Mouse (Mus musculus): ENCODE results near the gene Tmem185b.
A peak's percentile ranks its signal among the peaks of the same experiment; 100 is the strongest.

The Tmem185b gene

GRCm38 (mm10) chr1:119525689-119526591, at the start of gene Tmem185b:
Gene Tmem185b, plus strand, starts transcription at chr1:119526160.
- DNase-seq: peak; percentile 98

DNA sequence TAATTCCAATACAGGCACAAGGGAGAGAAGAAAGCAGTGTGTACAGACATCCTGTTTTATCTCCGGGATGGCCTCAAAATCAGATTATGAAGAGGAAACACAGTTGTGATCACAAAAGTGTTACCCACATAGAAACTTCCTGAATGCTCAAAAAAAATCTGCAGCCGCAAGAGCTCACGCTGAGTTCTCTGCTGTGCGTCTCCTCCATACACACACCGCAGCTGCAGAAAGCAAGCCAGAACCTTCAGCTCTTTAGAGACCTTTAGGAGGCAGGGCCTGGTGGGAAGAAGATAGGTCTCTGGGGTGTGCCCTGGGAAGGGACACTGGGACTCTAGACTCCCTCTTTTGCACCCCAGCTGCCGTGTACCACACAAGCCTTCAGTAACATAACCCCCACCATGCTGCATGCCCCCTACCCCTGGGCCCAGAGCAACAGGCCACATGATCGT, 49.0 kb upstream of the Tmem185b start:
- no peak for DNase-seq

- no peak for DNase-seq
Measured at GRCm38 (mm10) chr1:119479641-119480040, 46.3 kb upstream of the Tmem185b start.

GRCm38 (mm10) chr1:119480678-119481077, 45.3 kb upstream of the Tmem185b start:
- DNase-seq: no peak

GRCm38 (mm10) chr1:119481205-119481932, 44.6 kb upstream of the Tmem185b start:
- peak in 1 of 2 experiments; percentile 24 for DNase-seq

DNA sequence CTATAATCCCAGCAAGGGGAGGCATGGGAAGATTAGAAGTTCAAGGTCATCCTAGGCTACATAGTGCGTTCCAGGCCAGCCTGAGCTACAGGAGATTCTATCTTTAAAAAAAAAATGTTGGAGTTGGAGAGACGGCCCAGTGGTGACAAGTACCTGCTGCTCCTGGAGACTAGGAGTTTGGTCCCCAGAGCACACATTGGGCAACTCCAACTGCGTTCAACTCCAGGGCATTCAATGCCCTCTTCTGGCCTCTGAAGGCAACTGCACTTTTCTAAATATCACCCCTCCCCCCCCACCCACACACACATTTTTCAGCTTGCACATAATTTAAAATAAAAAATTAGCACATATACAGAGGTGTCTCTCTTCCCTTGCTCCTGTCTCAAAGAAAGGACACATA, 43.1 kb upstream of the Tmem185b start:
- DNase-seq: no peak

DNA sequence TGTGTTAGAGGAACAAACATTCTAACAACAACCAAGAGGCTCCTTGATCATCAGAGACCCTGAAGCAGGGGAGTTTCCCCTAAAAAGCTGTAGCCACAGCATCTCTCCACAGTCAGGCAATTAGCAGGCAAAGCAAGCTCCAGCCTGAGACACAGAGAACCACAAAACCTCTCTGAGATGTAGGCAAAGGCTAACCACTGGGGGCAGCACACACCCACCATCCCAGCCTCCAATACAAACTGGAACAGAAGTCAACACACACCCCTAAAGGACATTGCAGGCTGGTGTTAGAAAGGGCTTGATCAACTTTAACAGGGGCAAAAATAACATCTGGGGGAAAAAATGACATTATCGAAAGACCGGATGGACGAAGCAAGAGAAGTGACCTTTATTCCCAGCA, 41.5 kb upstream of the Tmem185b start:
- DNase-seq: peak; percentile 60 to 69

- no peak for DNase-seq
Measured at GRCm38 (mm10) chr1:119485825-119486224, 40.1 kb upstream of the Tmem185b start.

DNA sequence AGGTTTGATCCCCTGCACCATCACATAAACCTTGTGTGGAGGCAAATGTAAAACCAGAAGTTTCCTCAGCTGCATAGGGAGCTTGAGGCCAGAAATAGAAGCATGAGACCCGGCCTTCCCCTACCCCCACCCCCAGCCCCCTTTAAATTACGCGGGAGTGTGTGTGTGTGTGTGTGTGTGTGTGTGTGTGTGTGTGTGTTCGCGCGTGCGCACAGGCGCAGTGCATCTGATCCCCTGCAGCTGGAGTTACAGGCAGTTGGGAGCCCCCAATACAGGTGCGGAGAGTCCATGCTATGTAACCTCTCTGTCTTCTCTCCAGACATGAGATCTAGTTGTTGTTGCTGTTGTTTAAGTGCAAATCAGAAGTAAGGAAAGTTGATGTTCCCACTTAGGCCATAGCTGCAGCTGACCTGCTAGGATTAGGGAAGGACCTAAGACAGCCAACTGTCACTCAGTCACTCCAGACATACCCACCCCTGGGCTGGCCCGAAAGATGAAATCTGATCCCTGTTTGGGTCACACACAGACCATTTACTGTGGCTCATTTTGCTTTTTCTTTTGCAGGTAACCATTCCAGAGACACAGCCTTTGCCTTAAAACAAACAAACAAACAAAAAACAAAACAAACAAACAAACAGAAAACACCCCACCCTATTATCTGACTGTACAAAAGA, 37.9 kb upstream of the Tmem185b start:
- DNase-seq: no peak

- no peak for DNase-seq
Measured at GRCm38 (mm10) chr1:119490765-119491164, 35.2 kb upstream of the Tmem185b start.

- peak; percentile 58 to 62 for DNase-seq
Measured at GRCm38 (mm10) chr1:119492097-119492496, 33.9 kb upstream of the Tmem185b start.

- no peak for DNase-seq
Measured at GRCm38 (mm10) chr1:119492505-119492904, 33.5 kb upstream of the Tmem185b start.

- peak; percentile 48 to 55 for DNase-seq
Measured at GRCm38 (mm10) chr1:119494024-119494711, 31.8 kb upstream of the Tmem185b start.

DNA sequence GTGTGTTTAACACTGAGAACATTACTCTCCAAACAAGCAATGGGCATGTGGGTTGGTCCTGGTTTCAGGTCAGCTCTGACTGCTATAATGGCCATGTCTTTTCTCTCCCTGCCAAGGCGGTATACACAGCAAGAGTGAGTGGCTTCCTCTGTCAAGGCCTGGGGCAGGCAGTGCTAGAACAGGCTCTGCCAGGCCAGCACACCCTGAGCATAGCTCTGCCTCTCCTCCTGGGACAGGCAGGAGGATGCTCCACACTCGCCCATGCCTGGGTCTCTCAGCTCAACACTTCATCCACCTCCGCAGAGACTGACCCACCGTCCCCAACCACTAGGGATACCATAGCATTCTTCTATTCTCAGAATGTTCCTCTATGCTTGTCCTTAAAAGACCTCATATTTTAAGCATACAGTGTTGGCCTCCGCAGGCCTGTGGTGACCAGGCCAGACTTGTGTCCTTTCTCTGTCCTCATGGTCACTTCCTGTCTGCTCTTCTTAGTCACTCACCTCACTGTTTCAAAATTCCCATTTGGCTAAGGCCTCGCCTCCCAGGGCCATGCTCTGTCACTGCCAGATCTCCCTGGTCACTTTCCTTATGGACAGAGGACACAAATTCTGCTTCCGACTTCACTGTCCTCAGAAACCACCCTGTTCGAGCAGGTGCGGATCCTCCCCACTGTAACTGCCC, 31.1 kb upstream of the Tmem185b start:
- peak; percentile 65 to 73 for DNase-seq

GRCm38 (mm10) chr1:119495396-119495775, 30.6 kb upstream of the Tmem185b start:
- DNase-seq: peak; percentile 91 to 92

- no peak for DNase-seq
Measured at GRCm38 (mm10) chr1:119497346-119498004, 28.5 kb upstream of the Tmem185b start.

DNA sequence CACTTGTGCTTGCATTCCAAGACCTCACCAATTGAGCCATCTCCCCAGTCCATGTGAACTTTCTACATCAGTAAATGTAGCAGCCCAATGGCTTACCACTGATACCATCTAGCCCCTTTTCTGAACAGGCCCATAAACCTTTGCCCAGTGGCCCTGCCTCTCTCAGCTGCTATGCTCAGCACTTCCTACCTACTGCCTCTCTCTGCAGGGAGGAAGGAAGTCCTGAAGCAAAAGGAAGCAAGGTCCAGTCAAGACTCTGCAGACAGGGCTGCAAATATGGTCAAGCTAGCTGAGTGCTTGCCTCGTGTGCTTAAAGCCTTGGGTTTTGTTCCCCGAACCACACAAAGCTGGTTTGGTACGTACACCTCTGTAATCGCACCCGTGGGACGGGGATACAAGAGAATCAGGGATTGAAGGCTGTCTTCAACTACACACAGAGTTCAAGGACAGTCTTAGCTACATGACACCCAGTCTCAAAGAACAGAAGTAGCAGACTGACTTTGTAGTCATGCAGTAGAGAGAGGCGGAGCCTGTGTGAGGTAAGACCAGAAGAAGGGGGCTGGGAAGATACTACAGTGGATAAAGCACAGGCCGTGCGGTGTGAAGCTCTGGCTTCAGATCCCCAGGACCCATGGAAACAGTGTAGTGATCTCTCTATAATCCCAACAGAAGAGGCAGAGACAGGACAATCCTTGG, 27.3 kb upstream of the Tmem185b start:
- no peak for DNase-seq

DNA sequence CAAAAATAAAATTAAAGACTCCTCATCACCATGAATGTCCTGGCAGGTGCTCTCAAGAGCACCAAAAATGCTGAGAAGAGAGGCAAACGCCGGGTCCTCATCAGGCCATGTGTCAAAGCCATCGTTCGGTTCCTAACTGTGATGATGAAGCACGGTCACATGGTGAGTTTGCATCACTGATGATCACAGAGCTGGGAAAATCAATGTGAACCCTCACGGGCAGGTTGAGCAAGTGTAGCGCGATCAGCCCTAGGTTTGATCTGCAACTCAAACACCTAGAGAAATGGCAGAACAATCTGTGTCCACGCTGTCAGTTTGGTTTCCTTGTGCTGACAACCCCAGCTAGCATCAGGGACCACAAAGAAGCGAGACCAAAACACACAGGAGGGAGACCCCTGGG, 26.5 kb upstream of the Tmem185b start:
- no peak for DNase-seq

- no peak for DNase-seq
Measured at GRCm38 (mm10) chr1:119501881-119502280, 24.1 kb upstream of the Tmem185b start.

DNA sequence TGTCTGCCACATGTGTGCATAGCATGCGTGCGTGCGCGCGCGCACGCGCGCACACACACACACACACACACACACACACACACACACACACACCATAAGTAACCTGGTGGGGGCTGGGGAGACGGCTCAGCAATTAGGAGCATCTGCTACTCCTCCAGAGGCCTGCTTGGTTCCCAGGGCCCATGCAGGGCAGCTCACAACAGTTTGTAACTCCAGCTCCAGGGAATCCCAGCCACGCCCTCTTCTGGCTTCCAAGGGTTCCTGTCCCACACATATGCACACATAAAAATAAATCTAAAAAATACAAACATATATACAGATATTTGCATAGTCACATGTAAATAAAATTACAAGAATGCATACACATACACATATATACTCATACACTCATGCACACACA, 23.2 kb upstream of the Tmem185b start:
- no peak for DNase-seq

GRCm38 (mm10) chr1:119503181-119503580, 22.8 kb upstream of the Tmem185b start:
- DNase-seq: no peak
